Mouse (Mus musculus) midbrain, embryonic 11.5 days (tissue): ENCODE measurements around the gene Olfr340. TPM values are rescaled to one million over a fixed set of nuclear protein-coding genes. Genes with fewer than 3 reads are reported as not detected.
"Not testable (repeated sequence)": the region's sequence is repeated elsewhere in the genome, so short reads cannot be mapped to it uniquely, and the experiment has no call there.

ENCODE experiments used
- ATAC-seq: fragments of 200-750 bp; cut with Nextera tagmentation; 2 replicates; pipeline ENCODE4 v1.8.0; 2017; ENCODE audit warnings: moderate TSS enrichment, moderate library complexity; ENCODE audit not compliant: low FRiP score
- DNase-seq: peaks from one replicate; pipeline ENCODE4 v3.0.0; 2015; ENCODE audit warnings: low spot score; ENCODE audit errors: missing footprints
- H3K27ac ChIP-seq: fragments of 300-500 bp; sonication (generic); 2 replicates; pipeline ENCODE4 v1.5.1; 2014; ENCODE audit warnings: low read depth, low read length
- H3K27me3 ChIP-seq: fragments of 300-500 bp; sonication (generic); 2 replicates; pipeline ENCODE4 v1.6.1; 2014; ENCODE audit warnings: mild to moderate bottlenecking, low read length, moderate library complexity, mixed read lengths; ENCODE audit not compliant: control insufficient read depth, insufficient read depth
- H3K36me3 ChIP-seq: fragments of 300-500 bp; sonication (generic); 2 replicates; pipeline ENCODE4 v1.6.1; 2014; ENCODE audit warnings: mild to moderate bottlenecking, low read length, moderate library complexity, mixed read lengths; ENCODE audit not compliant: control insufficient read depth, insufficient read depth
- H3K4me1 ChIP-seq: fragments of 300-500 bp; sonication (generic); 2 replicates; pipeline ENCODE4 v1.6.1; 2014; ENCODE audit warnings: low read length; ENCODE audit not compliant: control insufficient read depth, insufficient read depth
- H3K4me2 ChIP-seq: fragments of 300-500 bp; sonication (generic); 2 replicates; pipeline ENCODE4 v1.6.1; 2014; ENCODE audit warnings: mild to moderate bottlenecking, moderate library complexity
- H3K4me3 ChIP-seq: fragments of 300-500 bp; sonication (generic); 2 replicates; pipeline ENCODE4 v1.5.1; 2014; ENCODE audit warnings: low read depth, low read length
- H3K9ac ChIP-seq: fragments of 300-500 bp; sonication (generic); 2 replicates; pipeline ENCODE4 v1.6.1; 2014; ENCODE audit warnings: low read length
- H3K9me3 ChIP-seq: fragments of 300-500 bp; sonication (generic); 2 replicates; pipeline ENCODE4 v1.6.1; 2016; ENCODE audit warnings: low read length; ENCODE audit not compliant: control insufficient read depth
- WGBS: fragments of 180-500 bp; shearing (Covaris S2); extraction: QIAGEN DNeasy Blood & Tissue Kit; methylation state at CpG from one replicate; pipeline ENCODE4 v1.1.7; 2014; 5-methylcytosine and 5-hydroxymethylcytosine counted together
- polyA plus RNA-seq: library from polyadenylated mRNA; unstranded; fragments of >200 nt; fragmentation: Nextera tagmentation; extraction: Ambion mirVana; gene quantifications from 2 replicates; pipeline ENCODE4 v1.2.1, GENCODE M21; 2014

Gene Olfr340
- polyA plus RNA-seq: not detected in 2 replicates

- DNase-seq (no peak), ATAC-seq (no peak)
- no peaks in the 10 kb centered on the region for H3K27me3 ChIP-seq
- no peak within 1 kb of the TSS for H3K4me3 ChIP-seq
- no peak within 1 kb of the TSS for H3K4me2 ChIP-seq
- no peaks in the 10 kb centered on the region for H3K36me3 ChIP-seq
- no peak within 1 kb of the TSS for H3K9ac ChIP-seq
- H3K27ac ChIP-seq: no peak within 1 kb of the TSS
- WGBS: 63% methylated on average over 1 of the region's 1 CpGs
- H3K9me3 ChIP-seq: peaks cover 3% of the 10 kb centered on the region; the same call in 1 of the 2 replicates
- no peaks in the 10 kb centered on the region for H3K4me1 ChIP-seq
Measured at GRCm38 (mm10) chr2:36452287-36452686, at the start of gene Olfr340. Olfr340 (plus strand) TSS chr2:36452587.

DNA sequence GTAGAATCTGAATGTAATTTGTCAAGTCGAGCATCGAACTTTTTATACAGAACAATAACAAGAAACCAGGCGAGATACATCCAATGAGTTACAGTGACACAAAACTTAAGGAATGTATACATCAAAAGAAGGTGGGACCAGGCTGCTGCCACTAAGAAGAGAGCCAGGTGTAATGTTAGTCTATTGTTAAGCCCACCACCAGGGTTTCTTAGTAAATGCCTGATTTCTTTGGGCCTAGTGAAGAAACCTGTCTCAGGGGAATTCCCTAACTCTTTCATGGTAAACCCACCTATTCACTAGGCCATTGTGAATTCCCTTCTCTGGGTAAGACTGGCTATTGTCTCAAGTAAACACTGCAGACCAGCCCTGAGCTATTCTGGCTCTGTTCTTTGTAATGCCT lies 37.2 kb upstream of the Olfr340 start:
- not testable (repeated sequence) for H3K9ac ChIP-seq, H3K27me3 ChIP-seq, H3K4me3 ChIP-seq, H3K36me3 ChIP-seq, ATAC-seq, H3K9me3 ChIP-seq, H3K4me2 ChIP-seq, H3K4me1 ChIP-seq, H3K27ac ChIP-seq, DNase-seq
- 79% methylated on average over 3 of the region's 3 CpGs for WGBS

DNA sequence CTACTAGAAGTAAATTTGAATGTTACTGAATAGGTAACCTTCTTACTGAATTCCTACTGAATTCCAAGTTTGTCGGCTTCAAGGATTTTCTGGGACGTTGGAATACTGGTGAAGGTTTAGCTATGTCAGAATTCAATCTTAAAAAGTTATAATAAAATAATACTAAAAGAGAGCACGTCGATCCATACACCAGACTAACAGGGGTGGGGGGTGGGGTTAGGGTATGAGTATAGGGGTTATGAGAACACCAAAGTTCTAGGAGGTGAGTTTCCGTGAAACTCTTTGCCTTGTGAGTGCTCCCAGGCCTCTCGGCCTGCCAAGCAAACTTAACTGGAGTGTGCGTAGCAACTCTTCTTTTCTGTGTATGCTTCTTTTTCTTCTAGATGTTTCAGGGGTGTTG lies 36.8 kb upstream of the Olfr340 start:
- H3K4me2 ChIP-seq, H3K4me1 ChIP-seq: not testable (repeated sequence)

DNA sequence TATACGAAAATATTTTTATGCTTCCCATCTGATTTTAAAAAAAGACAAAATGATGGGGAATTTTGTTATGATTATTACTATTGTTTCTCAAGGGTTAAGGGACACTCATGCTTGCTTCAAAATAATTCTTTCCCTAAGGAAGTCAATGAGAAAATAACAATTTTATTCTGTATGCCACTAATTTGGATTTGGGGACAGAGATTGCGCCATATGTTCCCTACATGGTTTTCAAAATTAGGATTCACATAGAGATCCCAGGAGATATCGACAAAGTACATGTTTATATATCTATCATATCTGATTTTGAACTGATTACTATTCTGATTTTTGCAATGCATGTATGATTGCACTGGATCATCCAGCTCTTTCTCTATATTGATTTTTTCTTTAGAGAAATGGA lies 33.7 kb upstream of the Olfr340 start, which contains the start of gene Olfr339:
TSS of gene Olfr339 (plus strand) at position 301 of the 400 bp plus-strand sequence.
- Histone ChIP-seq H3K9ac (no peak within 1 kb of the TSS), H3K4me3 (no peak within 1 kb of the TSS), H3K4me1 (no peaks in the 10 kb centered on the region), H3K27ac (no peak within 1 kb of the TSS), H3K4me2 (no peak within 1 kb of the TSS), H3K9me3 (peaks cover 7% of the 10 kb centered on the region; the same call in 1 of the 2 replicates), H3K27me3 (no peaks in the 10 kb centered on the region), H3K36me3 (no peaks in the 10 kb centered on the region)
- 89% methylated on average over 3 of the region's 3 CpGs for WGBS
- ATAC-seq (no peak), DNase-seq (no peak)

More for the DNA sequence above, 36.8 kb upstream of the Olfr340 start:
- H3K4me3 ChIP-seq, DNase-seq, ATAC-seq, H3K27me3 ChIP-seq, H3K9me3 ChIP-seq, H3K9ac ChIP-seq, H3K27ac ChIP-seq, H3K36me3 ChIP-seq: not testable (repeated sequence)
- WGBS: 84% methylated on average over 7 of the region's 7 CpGs

- no peak overlapping the region for H3K27ac ChIP-seq
- no peak overlapping the region for H3K4me2 ChIP-seq
- peaks cover 4% of the 10 kb centered on the region; the same call in 1 of the 2 replicates for H3K9me3 ChIP-seq
- no peaks in the 10 kb centered on the region for H3K4me1 ChIP-seq
- no peak for DNase-seq
- no peak overlapping the region for H3K4me3 ChIP-seq
- ATAC-seq: no peak
- no peaks in the 10 kb centered on the region for H3K36me3 ChIP-seq
- no peak overlapping the region for H3K9ac ChIP-seq
- no peaks in the 10 kb centered on the region for H3K27me3 ChIP-seq
Measured at GRCm38 (mm10) chr2:36473634-36474033, 21.2 kb downstream of the Olfr340 start.

DNA sequence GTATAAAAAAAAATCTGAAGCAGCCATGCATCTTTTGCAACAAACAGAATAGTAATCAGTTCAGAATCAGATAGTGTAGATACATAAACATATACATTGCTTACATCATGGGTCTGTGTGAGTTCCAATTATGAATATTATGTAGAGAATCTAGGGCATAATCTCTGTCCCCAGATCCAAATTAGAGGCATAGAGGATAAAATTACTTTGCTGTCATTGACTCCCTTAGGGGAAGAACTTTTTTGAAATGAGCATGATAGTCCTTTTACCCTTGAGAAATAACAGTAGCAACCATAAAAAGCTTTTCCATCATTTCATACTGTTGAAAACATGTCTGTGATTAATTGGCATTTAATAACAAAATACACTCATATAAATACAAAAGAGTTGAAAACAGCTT lies 30.0 kb downstream of the Olfr340 start, which contains the start of gene Olfr341:
TSS of gene Olfr341 (minus strand) at position 101 of the 400 bp plus-strand sequence.
- Histone ChIP-seq H3K27ac (no peak within 1 kb of the TSS), H3K4me3 (no peak within 1 kb of the TSS), H3K4me2 (no peak within 1 kb of the TSS), H3K27me3 (no peaks in the 10 kb centered on the region), H3K9me3 (peaks cover 3% of the 10 kb centered on the region; the same call in 1 of the 2 replicates), H3K36me3 (no peaks in the 10 kb centered on the region), H3K4me1 (no peaks in the 10 kb centered on the region), H3K9ac (no peak within 1 kb of the TSS)
- DNase-seq (no peak), ATAC-seq (no peak)

Other genes starting within 250 kb of the Olfr340 start
- gene Ptgs1, start 222.2 kb upstream of the Olfr340 start, polyA plus RNA-seq: 3.0 and 4.2 TPM in 2 replicates
- gene Olfr338, start 79.1 kb upstream of the Olfr340 start, polyA plus RNA-seq: not detected in 2 replicates
- not detected in 2 replicates for gene Olfr339, start 33.6 kb upstream of the Olfr340 start, polyA plus RNA-seq
- not detected in 2 replicates for gene Olfr341, start 29.9 kb downstream of the Olfr340 start, polyA plus RNA-seq
- not detected in 2 replicates for gene Olfr342, start 72.4 kb downstream of the Olfr340 start, polyA plus RNA-seq
- gene Olfr344, start 114.1 kb downstream of the Olfr340 start, polyA plus RNA-seq: not detected in 2 replicates
- not detected in 2 replicates for gene Olfr345, start 187.5 kb downstream of the Olfr340 start, polyA plus RNA-seq
- not detected in 2 replicates for gene Olfr346, start 233.2 kb downstream of the Olfr340 start, polyA plus RNA-seq